Mouse (Mus musculus): Measurements from ENCODE around the gene Tfrc.

DNA sequence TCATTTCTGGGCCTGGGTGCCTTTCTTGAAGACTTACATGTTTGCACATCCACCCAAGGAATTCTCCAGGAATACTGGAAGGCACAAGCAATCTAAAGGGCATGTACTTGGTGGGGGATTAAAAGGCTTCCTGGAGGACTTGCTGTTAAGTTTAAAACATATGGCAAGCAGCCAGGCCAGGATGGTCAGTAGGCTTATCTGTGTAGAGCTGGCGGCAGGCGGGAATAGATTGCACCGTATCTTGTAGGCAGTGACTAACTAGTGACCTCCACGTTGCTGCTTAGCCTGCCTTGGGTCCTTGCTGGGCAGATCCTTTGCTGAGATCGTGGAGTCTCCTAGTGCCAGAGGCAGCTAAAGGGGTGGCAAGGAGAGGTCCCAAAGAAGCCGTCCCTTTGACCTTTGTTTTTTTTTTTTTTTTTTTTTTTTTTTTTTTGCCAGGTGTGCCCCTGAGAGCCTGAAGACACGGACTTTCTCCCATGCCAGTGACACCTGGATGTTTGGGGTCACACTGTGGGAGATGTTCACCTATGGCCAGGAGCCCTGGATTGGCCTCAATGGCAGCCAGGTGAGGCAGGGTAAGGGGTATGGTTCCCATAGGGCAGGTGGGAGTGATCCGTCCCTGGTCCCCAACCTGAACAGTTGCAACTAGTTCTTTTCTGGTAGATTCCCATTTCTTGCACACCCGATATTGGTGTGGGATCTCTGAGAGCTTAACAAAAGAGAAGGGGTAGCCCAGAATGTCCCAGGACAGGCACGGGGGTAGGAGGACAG lies 61.8 kb downstream of the Tfrc start:
- TF ChIP-seq MAX (IDR thresholded peaks at IDR 0.05) (no peak), MYOD1 (IDR thresholded peaks at IDR 0.05; ENCODE audit: control insufficient read depth, insufficient read length, low read depth) (no peak), CTCF (IDR thresholded peaks at IDR 0.05; ENCODE audit: control insufficient read depth, insufficient read depth, insufficient read length) (no peak), MYOG (IDR thresholded peaks at IDR 0.05; ENCODE audit: control insufficient read depth, extremely low read depth, insufficient read length) (no peak), CEBPB (IDR thresholded peaks at IDR 0.05; ENCODE audit: low read depth) (no peak), FOSL1 (IDR thresholded peaks at IDR 0.05; ENCODE audit: insufficient read depth, low read length, poor library complexity, severe bottlenecking) (no peak), USF1 (IDR thresholded peaks at IDR 0.05; ENCODE audit: low read depth) (no peak)

All from C2C12 (cell line).